Mouse (Mus musculus) heart, postnatal 0 days (tissue): Measurements from ENCODE around the gene Gsta4. TPM values are rescaled to one million over a fixed set of nuclear protein-coding genes. Genes with fewer than 3 reads are reported as not detected.
A peak's percentile ranks its signal among the peaks of the same experiment; 100 is the strongest.
"Not testable (repeated sequence)": the region's sequence is repeated elsewhere in the genome, so short reads cannot be mapped to it uniquely, and the experiment has no call there.

ENCODE experiments used
- ATAC-seq: fragments of 200-750 bp; cut with Nextera tagmentation; 2 replicates; pipeline ENCODE4 v1.8.0; 2017; ENCODE audit warnings: low read depth, moderate number of reproducible peaks, moderate library complexity; ENCODE audit not compliant: insufficient read depth
- DNase-seq: peaks from one replicate; pipeline ENCODE4 v3.0.0-alpha.2; 2016; ENCODE audit warnings: low spot score
- H3K27ac ChIP-seq: fragments of 300-500 bp; sonication (generic); 2 replicates; pipeline ENCODE4 v1.5.1; 2014; ENCODE audit warnings: low read depth, mild to moderate bottlenecking
- H3K27me3 ChIP-seq: fragments of 300-500 bp; sonication (generic); 2 replicates; pipeline ENCODE4 v1.6.1; 2014; ENCODE audit warnings: low read length, mixed read lengths; ENCODE audit not compliant: control insufficient read depth, insufficient read depth
- H3K36me3 ChIP-seq: fragments of 300-500 bp; sonication (generic); replicated peaks from 2 replicates; pipeline ENCODE4 v1.6.1; 2014; ENCODE audit warnings: low read length, mixed read lengths; ENCODE audit not compliant: control insufficient read depth, insufficient read depth
- H3K4me1 ChIP-seq: fragments of 300-500 bp; sonication (generic); 2 replicates; pipeline ENCODE4 v1.6.1; 2014; ENCODE audit warnings: antibody characterized with exemption; ENCODE audit not compliant: control insufficient read depth, insufficient read depth
- H3K4me2 ChIP-seq: fragments of 300-500 bp; sonication (generic); 2 replicates; pipeline ENCODE4 v1.6.1; 2014; ENCODE audit warnings: low read depth, mild to moderate bottlenecking, low read length, moderate library complexity
- H3K4me3 ChIP-seq: fragments of 300-500 bp; sonication (generic); 2 replicates; pipeline ENCODE4 v1.5.1; 2014; ENCODE audit warnings: low read depth, low read length
- H3K9ac ChIP-seq: fragments of 300-500 bp; sonication (generic); replicated peaks from 2 replicates; pipeline ENCODE4 v1.6.1; 2014; ENCODE audit warnings: low read depth, low read length, mixed read lengths
- H3K9me3 ChIP-seq: fragments of 300-500 bp; sonication (generic); replicated peaks from 2 replicates; pipeline ENCODE4 v1.6.1; 2016; ENCODE audit warnings: low read length; ENCODE audit not compliant: control insufficient read depth
- CTCF ChIP-seq: IDR thresholded peaks from 2 replicates; pipeline ENCODE4 v1.5.1; 2016; ENCODE audit warnings: antibody characterized with exemption, control low read depth, low read depth
- EP300 ChIP-seq: IDR thresholded peaks from 2 replicates; pipeline ENCODE4 v1.6.1; 2016; ENCODE audit warnings: antibody characterized with exemption, low read depth
- WGBS: fragments of 180-500 bp; shearing (Covaris S2); extraction: QIAGEN DNeasy Blood & Tissue Kit; methylation state at CpG from one replicate; pipeline ENCODE4 v1.1.7; 2014; 5-methylcytosine and 5-hydroxymethylcytosine counted together
- polyA plus RNA-seq: library from polyadenylated mRNA; unstranded; fragments of >200 nt; fragmentation: Nextera tagmentation; extraction: Ambion mirVana; gene quantifications from 2 replicates; pipeline ENCODE4 v1.2.1, GENCODE M21; 2015
- total RNA-seq: library from RNA; depleted of rRNA; stranded (reverse); fragments of >200 nt; gene quantifications from 2 replicates; pipeline ENCODE4 v1.2.3, GENCODE M21; 2014; ENCODE audit warnings: low replicate concordance; rRNA removed

Gene Gsta4
- total RNA-seq (59.8 and 81.1 TPM in 2 replicates), polyA plus RNA-seq (124 and 134 TPM in 2 replicates)

GRCm38 (mm10) chr9:78182474-78182873, at the start of gene Gsta4:
Gene Gsta4 (plus strand): TSS chr9:78182774.
- not testable (repeated sequence) for ATAC-seq, H3K4me2 ChIP-seq, H3K9me3 ChIP-seq, H3K4me3 ChIP-seq, H3K27ac ChIP-seq, H3K27me3 ChIP-seq, DNase-seq, H3K9ac ChIP-seq, H3K4me1 ChIP-seq, H3K36me3 ChIP-seq
- WGBS = 93% methylated on average over 4 of the region's 7 CpGs

DNA sequence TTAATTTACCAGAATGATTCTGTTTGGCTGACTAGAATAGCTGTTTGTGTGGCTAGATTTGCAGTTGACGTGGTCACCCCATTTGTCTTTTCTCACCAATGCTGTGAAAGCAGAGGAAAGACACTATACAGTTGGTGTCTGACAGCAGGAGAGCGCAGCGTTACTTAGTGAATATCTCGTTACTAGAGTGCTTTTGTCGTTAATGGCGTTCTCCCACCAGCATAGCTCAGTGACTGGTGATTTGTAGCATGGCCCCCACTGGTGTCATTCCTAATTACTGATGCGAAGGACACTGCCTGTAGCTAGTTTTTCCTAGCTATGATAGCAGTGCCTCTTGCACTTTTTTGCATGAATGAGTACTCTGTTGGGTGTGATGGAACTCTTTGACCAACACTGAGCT, 46.9 kb upstream of the Gsta4 start:
- ATAC-seq (no peak), DNase-seq (no peak)
- TF ChIP-seq EP300 (no peak), CTCF (no peak)
- no peak overlapping the region for H3K4me2 ChIP-seq
- no peaks in the 10 kb centered on the region for H3K27me3 ChIP-seq
- H3K4me3 ChIP-seq = no peak overlapping the region
- H3K9me3 ChIP-seq = no peaks in the 10 kb centered on the region
- 61% methylated on average over 7 of the region's 7 CpGs for WGBS
- no peak overlapping the region for H3K9ac ChIP-seq
- no peak overlapping the region for H3K27ac ChIP-seq
- peaks cover 49% of the 10 kb centered on the region for H3K36me3 ChIP-seq
- peaks cover 13% of the 10 kb centered on the region for H3K4me1 ChIP-seq

GRCm38 (mm10) chr9:78138044-78138676, 44.4 kb upstream of the Gsta4 start:
- no peak for ATAC-seq
- WGBS = 87% methylated on average over 9 of the region's 9 CpGs
- DNase-seq = no peak
- H3K27me3 ChIP-seq = no peaks in the 10 kb centered on the region
- no peak overlapping the region for H3K9ac ChIP-seq
- TF ChIP-seq EP300 = no peak
- TF ChIP-seq CTCF = no peak
- peaks cover 51% of the 10 kb centered on the region for H3K36me3 ChIP-seq
- no peak overlapping the region for H3K4me2 ChIP-seq
- peak overlapping the region; percentile 95; the same call in 1 of the 2 replicates for H3K27ac ChIP-seq
- H3K4me1 ChIP-seq = peaks cover 13% of the 10 kb centered on the region
- H3K4me3 ChIP-seq = no peak overlapping the region
- 0 out of 2 replicates have a peak, but pooled peaks cover 6% of the 10 kb centered on the region for H3K9me3 ChIP-seq

- TF ChIP-seq CTCF (no peak), EP300 (0 out of 2 replicates have a peak, but pooled peaks have one; percentile 33)
- Histone ChIP-seq H3K27me3 (no peaks in the 10 kb centered on the region), H3K4me1 (peaks cover 14% of the 10 kb centered on the region), H3K9ac (no peak overlapping the region), H3K36me3 (peaks cover 43% of the 10 kb centered on the region), H3K4me3 (no peak overlapping the region), H3K4me2 (no peak overlapping the region), H3K9me3 (0 out of 2 replicates have a peak, but pooled peaks cover 6% of the 10 kb centered on the region), H3K27ac (peak overlapping the region; percentile 95)
- ATAC-seq = peak; percentile 92
- DNase-seq = peak; percentile 87
- WGBS = 38% methylated on average over 4 of the region's 4 CpGs
Measured at GRCm38 (mm10) chr9:78139463-78139862, 43.1 kb upstream of the Gsta4 start.

- Histone ChIP-seq H3K9ac (no peak overlapping the region), H3K36me3 (peaks cover 47% of the 10 kb centered on the region), H3K4me2 (no peak overlapping the region), H3K4me1 (peaks cover 18% of the 10 kb centered on the region), H3K27me3 (no peaks in the 10 kb centered on the region), H3K27ac (no peak overlapping the region), H3K9me3 (0 out of 2 replicates have a peak, but pooled peaks cover 6% of the 10 kb centered on the region), H3K4me3 (no peak overlapping the region)
- DNase-seq = no peak
- TF ChIP-seq CTCF (no peak), EP300 (no peak)
- no peak for ATAC-seq
- WGBS = 58% methylated on average over 4 of the region's 4 CpGs
Measured at GRCm38 (mm10) chr9:78146099-78146498, 36.5 kb upstream of the Gsta4 start.

- H3K27ac ChIP-seq = no peak overlapping the region
- 0 out of 2 replicates have a peak, but pooled peaks cover 6% of the 10 kb centered on the region for H3K9me3 ChIP-seq
- H3K4me3 ChIP-seq = no peak overlapping the region
- peaks cover 46% of the 10 kb centered on the region for H3K36me3 ChIP-seq
- peaks cover 18% of the 10 kb centered on the region for H3K4me1 ChIP-seq
- WGBS = 90% methylated on average over 6 of the region's 6 CpGs
- H3K27me3 ChIP-seq = no peaks in the 10 kb centered on the region
- H3K4me2 ChIP-seq = no peak overlapping the region
- no peak for DNase-seq
- no peak for ATAC-seq
- TF ChIP-seq EP300 = no peak
- no peak for TF ChIP-seq CTCF
- no peak overlapping the region for H3K9ac ChIP-seq
Measured at GRCm38 (mm10) chr9:78146627-78147026, 35.9 kb upstream of the Gsta4 start.
